Mouse (Mus musculus): ENCODE data around the gene Cdc25a. TPM values are rescaled to one million over a fixed set of nuclear protein-coding genes. Genes with fewer than 3 reads are reported as not detected.

The Cdc25a gene
- total RNA-seq (2014; fragmentation: Nextera tagmentation) = 45.1 and 52.5 TPM in 2 replicates
- total RNA-seq (2017) = 50.6 and 54.4 TPM in 2 replicates

DNA sequence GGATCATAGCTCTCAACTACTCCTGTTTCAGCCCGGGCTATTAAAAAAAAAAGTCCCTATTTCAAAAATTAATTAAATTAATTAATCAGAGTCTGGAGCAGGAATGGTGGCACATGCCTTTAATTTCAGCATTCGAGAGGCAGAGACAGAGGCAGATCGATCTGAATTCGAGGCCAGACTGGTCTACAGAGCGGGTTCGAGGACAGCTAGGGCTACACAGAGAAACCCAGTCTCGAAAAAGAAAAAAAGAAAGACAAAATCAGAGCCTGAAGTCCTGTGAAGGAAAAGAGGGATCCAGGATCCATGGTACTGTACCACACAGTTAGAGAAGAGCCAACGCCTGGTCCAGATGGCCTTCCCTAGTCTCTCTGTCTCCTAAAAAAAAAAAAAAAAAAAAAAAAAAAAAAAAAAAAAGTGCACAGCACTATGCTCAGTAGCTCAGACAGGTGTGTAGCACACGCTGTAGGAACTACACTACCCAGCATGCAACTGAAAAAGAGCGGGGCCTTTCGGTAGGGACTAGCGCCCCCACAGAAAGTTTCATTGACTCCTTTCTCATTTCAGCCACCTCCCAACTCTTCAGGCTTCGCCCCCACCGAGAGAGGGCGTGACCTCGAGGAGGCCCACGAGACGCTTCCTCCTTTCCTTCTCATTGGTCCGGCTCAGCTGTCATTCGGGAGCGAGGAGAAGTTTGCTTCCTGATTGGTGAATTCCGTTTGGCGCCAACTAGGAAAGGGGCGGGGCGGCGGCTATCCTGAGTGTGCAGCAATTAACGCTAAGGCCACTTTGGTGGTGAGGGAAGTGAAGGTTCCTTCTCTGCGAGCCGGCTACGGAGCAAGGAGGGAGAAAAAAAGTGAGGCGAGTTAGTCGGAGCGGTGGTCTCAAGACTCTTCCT lies at the start of gene Cdc25a:
Cdc25a (plus strand) TSS at position 783 of the 895 bp plus-strand sequence.
- ATAC-seq (replicated peaks; ENCODE audit: poor library complexity, severe bottlenecking) = peak; percentile 95

DNA sequence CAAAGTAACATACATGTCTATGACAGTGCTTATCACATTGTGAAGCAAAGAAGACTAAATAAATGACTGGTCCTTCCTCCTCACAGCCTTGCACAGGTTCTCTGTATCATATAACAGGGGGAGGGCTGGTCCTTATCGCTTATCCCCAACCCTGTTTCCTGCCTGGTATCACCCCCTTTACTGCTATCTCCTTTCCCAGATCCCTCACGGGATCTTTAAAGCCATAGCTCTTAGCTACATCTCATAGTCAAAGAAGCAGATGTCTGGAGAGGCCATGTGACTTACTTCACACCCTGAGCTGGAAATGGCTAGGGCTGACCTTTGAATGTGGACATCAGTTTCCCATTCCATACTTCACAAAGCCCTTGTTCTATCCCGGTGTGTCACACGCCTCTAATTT lies 49.6 kb upstream of the Cdc25a start:
- no peak for ATAC-seq (replicated peaks; ENCODE audit: poor library complexity, severe bottlenecking)

DNA sequence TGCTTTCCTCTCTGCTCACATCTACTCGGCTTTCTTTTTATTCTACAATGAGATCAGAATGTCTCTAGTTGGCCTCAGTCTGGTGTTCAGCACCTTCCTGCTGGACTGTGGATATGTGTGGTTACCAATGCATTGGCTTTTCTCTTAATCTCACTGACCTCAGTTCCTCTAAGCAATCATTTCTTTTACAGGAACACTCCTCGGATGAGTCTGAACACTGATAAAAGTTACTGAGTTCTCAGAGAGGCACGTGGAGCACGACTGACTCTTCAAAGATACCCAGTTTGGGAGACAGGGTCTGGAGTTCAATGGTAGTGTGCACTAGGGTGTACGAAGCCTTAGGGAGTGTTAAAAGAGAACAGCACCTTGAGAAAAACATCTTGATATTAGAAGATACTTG lies 49.2 kb upstream of the Cdc25a start:
- ATAC-seq (replicated peaks; ENCODE audit: poor library complexity, severe bottlenecking) = no peak

GRCm38 (mm10) chr9:109832391-109833087 lies 42.8 kb upstream of the Cdc25a start, which contains the start of gene Nme6:
TSS of gene Nme6 (plus strand) at chr9:109832749.
- ATAC-seq (replicated peaks; ENCODE audit: poor library complexity, severe bottlenecking) = peak; percentile 97

DNA sequence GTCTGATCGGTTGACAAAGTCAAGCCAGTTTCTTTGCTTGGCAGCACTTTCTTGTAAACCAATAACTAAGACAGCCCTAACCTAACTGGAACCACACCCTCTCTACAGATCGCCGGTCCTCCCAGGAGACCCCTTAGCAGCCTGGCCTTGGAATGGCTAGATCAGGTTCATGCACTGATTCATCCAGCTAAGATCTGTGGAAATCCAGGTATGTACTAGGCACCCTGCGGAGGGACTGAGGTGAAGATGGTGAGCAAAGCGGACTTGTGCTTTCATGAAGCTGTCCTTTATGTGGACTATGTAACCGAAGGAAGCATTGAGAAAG lies 42.3 kb upstream of the Cdc25a start:
- peak; percentile 20 for ATAC-seq (replicated peaks; ENCODE audit: poor library complexity, severe bottlenecking)

- peak; percentile 96 for ATAC-seq (replicated peaks; ENCODE audit: poor library complexity, severe bottlenecking)
Measured at GRCm38 (mm10) chr9:109849312-109849758, 26.0 kb upstream of the Cdc25a start, which contains the start of gene Camp. TSS of gene Camp (minus strand) at chr9:109849617.

GRCm38 (mm10) chr9:109850099-109850498 lies 25.3 kb upstream of the Cdc25a start:
- ATAC-seq (replicated peaks; ENCODE audit: poor library complexity, severe bottlenecking) = no peak

DNA sequence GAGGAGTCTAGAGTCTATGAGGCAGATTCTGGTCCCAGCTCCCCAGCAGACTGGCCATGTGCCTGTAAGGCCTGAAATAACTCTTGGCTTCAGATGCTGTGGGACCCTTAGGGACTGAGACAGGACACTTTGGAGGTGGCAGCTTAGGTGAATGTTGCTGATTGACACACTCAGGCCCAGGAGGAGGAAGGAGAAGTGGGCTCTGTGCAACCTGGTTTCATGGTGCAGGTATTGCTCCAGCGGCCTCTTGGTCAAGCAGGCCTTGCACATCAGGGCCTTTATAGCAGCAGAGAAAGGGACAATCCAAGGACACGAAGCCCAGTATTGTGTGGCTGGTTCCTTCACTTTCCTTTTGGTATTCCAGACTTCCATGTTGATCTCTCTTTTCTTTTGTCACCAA lies 21.0 kb upstream of the Cdc25a start:
- peak; percentile 30; the same call in 1 of the 2 replicates for ATAC-seq (replicated peaks; ENCODE audit: poor library complexity, severe bottlenecking)

DNA sequence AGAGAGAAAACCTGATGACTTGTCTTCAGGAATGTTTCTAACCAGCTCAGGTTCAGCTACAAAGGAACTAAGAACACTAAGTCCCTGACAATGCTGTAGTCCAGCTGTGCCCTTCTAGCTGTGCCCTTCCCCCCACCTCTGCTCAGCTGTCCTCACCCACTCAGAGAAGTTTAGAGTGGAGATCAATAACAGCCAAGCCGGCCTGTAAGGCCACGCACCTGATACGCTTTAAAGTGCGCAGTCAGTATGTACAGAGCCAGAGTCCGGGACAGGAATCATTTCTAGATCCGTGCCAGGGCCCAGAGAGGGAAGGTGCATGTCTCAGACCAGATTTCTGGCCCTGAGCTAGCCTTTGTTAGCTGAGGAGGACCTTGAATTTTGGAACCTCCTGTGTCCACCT lies 19.4 kb upstream of the Cdc25a start:
- no peak for ATAC-seq (replicated peaks; ENCODE audit: poor library complexity, severe bottlenecking)

DNA sequence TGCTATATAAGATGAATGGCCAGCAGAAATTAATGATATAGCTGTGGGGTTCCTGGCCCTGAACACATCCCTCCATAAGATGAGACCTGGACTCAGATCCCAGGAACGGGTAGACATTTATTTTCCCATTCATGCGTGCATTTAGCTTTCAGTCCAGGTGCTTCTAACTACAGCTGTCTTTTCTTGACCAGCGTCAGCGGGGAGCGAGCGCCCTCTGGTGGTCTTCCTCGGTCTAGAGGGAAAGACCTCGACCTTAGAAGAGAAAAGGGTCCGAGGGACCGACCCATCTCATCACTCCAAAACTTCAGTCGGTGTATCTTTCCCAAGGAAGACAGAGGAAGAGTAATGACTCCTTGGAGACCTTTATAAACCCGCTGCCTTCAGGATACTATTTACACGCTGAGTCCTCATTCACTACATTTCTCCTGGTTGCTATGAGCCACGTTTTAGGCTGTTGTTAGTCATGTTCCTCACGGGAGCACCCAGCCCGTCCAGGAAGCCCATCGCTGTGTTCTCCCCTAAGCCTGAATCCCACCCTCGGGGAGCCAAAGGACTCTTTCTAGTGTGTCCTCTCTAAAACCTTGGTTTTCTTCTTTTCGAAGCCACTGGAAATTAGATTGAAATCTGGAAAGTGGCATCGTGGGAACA lies 12.9 kb upstream of the Cdc25a start:
- peak; percentile 84 for ATAC-seq (replicated peaks; ENCODE audit: poor library complexity, severe bottlenecking)

DNA sequence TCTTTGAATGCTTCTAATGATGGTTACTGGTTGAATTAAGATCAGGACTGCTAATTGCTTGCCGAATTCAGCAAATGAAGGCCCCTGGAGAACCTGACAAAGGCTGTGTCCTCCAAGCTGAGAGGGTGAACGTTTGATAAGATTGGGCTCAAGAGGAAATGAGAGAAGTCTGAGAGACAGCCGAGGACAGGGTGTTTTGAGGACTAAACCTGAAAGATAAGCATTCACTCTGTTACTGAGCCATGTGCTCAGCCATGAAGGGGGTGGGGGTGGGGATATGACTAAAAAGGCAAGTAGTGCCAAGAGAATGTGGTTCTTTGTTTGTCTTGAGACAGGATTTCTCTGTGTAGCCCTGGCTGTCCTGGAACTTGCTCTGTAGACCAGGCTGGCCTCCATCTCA lies 12.3 kb upstream of the Cdc25a start:
- ATAC-seq (replicated peaks; ENCODE audit: poor library complexity, severe bottlenecking) = peak; percentile 10

DNA sequence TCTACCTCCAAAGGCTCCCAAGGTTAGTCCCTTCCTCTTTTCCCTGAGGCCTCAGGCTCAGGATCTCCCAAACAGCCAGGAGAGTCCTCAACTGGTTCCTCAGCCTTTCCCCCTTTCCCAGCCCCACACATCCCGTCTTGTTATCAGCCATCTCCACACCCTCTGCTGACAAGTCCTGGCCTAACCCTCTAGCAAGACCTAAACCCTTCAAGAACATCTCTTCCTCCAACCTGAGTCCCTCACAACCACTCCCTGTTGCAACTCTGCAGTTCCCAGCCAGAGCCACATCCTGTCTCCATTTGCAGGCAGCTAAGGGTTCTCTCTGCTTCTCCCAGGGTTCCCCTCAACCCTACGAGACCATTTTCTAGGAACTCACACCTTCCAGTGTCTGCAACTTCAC lies 9.2 kb upstream of the Cdc25a start:
- 0 out of 2 replicates have a peak, but pooled peaks have one; percentile 10 for ATAC-seq (replicated peaks; ENCODE audit: poor library complexity, severe bottlenecking)

- no peak for ATAC-seq (replicated peaks; ENCODE audit: poor library complexity, severe bottlenecking)
Measured at GRCm38 (mm10) chr9:109870983-109871572, 4.3 kb upstream of the Cdc25a start.

DNA sequence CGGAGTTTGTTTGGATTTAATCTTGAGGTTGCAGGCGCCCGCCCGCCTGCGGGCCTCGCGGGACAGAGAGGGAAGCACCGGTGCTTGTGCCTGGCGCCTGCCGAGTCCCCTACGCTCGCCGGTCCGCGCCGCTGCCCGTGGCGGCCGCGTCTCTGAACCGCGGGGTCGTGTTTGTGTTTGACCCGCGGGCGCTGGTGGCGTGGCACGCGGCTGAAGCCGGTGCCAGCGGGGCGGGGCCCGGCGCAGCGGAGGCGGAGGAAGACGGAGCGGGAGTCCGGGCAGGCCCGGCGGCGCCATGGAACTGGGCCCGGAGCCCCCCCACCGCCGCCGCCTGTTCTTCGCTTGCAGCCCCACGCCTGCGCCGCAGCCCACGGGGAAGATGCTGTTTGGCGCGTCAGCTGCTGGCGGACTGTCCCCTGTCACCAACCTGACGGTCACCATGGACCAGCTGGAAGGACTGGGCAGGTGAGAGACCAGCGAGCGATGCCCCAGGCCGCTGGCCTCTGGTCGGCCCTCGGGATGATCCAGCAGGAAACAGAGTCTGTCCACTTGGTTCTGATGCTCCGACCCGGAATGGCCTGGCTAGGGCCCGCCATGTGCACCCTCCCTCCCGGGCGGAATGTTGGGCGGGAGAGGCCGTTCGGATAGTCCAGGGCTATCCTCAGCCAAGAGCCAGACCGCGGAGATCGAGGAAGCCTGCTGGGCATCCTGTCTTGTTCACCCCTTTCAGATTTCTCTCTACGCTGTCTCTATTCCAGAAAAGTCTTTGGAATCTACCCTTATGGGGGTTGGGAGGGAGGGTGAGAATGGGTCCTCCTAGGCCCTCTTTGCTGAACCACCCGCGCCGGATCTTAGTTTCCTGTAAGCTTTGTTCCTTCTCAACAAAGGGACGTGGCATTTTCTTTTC lies 569 bp downstream of the Cdc25a start:
- peak; percentile 18 for ATAC-seq (replicated peaks; ENCODE audit: poor library complexity, severe bottlenecking)

- 0 out of 2 replicates have a peak, but pooled peaks have one; percentile 11 for ATAC-seq (replicated peaks; ENCODE audit: poor library complexity, severe bottlenecking)
Measured at GRCm38 (mm10) chr9:109876756-109877155, 1.4 kb downstream of the Cdc25a start.

GRCm38 (mm10) chr9:109877666-109878065 lies 2.3 kb downstream of the Cdc25a start:
- no peak for ATAC-seq (replicated peaks; ENCODE audit: poor library complexity, severe bottlenecking)

- ATAC-seq (replicated peaks; ENCODE audit: poor library complexity, severe bottlenecking) = no peak
Measured at GRCm38 (mm10) chr9:109879305-109879704, 3.9 kb downstream of the Cdc25a start.

DNA sequence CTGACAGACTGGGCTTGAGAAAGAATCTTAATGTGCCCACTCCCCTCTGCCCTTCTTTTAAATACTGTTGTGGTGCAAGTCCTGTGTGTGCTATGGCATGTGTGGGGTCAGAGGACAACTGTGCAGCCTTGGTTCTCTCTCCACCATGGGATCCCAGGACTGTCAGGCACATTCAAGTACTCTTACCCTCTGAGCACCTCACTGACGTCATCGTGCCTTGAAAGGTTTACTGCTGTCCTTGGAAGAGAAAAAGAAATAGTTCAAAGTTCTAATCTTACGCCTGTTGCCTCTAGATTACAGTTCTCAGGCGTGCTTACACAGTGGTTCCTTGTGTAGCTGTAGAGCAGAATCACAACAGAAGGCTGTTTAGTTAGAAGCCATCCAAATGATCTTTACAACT lies 10.9 kb downstream of the Cdc25a start:
- ATAC-seq (replicated peaks; ENCODE audit: poor library complexity, severe bottlenecking) = no peak

- ATAC-seq (replicated peaks; ENCODE audit: poor library complexity, severe bottlenecking) = no peak
Measured at GRCm38 (mm10) chr9:109887321-109887720, 11.9 kb downstream of the Cdc25a start.
